Mouse (Mus musculus) lung, adult 2 months (tissue): ENCODE results near the gene Btbd9.

Experiments
- CTCF ChIP-seq: fragments of 200-500 bp; IDR thresholded peaks from 2 replicates; pipeline ENCODE4 v1.5.1; 2011; ENCODE audit warnings: mild to moderate bottlenecking, low read length, control low read depth; ENCODE audit not compliant: insufficient read depth
- POLR2A ChIP-seq: fragments of 200-500 bp; IDR thresholded peaks from 2 replicates; pipeline ENCODE4 v1.6.1; 2011; ENCODE audit warnings: low read depth, mild to moderate bottlenecking, control low read depth, low read length, borderline replicate concordance; ENCODE audit errors: extremely low read depth

DNA sequence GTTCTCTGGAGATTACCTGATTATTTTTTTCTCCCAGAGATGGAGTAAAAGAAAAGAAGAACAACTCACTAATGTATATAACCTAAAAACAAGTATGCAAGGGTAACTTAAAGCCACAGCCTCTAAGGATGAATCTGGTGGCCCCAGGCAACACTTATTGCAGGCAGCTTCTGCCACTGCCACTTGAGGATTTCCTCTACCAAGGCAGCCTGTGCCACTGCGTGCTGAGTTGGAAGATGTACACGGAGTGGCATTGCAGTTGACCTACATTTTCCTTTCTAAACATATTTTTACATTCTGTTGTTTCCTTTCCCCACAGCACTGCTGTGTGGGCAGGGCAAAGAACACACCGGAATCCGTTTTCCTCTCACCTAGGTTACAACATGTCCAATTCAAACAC lies 184.3 kb downstream of the Btbd9 start:
- no peak for TF ChIP-seq POLR2A
- no peak for TF ChIP-seq CTCF
